Mouse (Mus musculus): Measurements from ENCODE around the gene Cntn1.

- TF ChIP-seq CTCF (IDR thresholded peaks at IDR 0.05; ENCODE audit: insufficient read depth, low read depth, low read length) (no peak), POLR2A (IDR thresholded peaks at IDR 0.05; ENCODE audit: insufficient read depth, low read depth, low read length) (no peak)
Measured at GRCm38 (mm10) chr15:92185484-92185883, 134.5 kb downstream of the Cntn1 start.

All from olfactory bulb, adult 2 months (tissue).